Mouse (Mus musculus): ENCODE measurements around the gene Lif.

DNA sequence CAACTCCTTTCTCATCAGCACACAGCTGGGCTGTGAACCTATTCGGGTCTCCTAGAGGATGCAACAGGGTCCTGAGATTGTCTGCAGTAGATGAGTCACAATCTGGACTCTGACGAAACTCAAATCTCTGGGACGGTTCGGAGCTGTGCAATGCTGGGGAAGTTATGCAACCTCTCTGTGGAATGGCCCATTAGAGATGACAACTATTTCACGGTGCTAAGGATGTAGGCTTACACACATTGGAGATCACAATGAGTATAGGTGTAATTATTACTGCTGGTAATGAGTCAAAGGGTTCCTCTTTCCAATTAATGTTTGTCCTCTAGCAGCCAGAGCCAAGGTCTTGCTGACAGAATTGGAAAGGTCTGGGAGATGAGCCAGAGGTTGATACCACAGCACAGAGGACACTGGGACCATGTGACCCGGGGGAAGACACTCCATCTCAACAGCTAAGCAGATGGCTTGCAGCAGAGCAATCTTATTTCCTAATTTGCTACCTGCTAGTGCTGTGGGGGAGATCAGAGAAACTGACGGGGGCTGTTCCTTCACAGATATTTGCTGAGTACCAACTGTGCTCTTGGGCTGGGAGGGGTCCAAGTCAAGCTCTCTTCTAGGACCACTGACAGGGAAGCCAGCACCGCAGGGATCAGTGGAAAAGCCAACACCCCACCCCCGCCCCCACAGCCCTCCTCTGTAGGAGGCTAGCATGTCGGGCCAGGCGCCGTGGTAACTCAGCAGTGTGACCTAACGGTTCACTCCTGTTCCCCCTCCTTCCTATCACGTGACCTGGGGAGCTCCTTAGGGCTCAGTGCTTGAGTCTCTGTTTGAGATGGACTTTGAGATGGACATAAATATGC is 37.4 kb downstream of the Lif start:
- TF ChIP-seq EP300 (IDR thresholded peaks at IDR 0.05; ENCODE audit: insufficient read depth, low read depth, low read length) (no peak), CTCF (IDR thresholded peaks at IDR 0.05; ENCODE audit: low read depth, low read length) (no peak), POLR2A (IDR thresholded peaks at IDR 0.05; ENCODE audit: insufficient read depth, low read length) (no peak)

Measured in ES-Bruce4 (cell line).